Mouse (Mus musculus): ENCODE results near the gene Zfp599. TPM values are rescaled to one million over a fixed set of nuclear protein-coding genes. Genes with fewer than 3 reads are reported as not detected.
A peak's percentile ranks its signal among the peaks of the same experiment; 100 is the strongest.

Gene Zfp599
- total RNA-seq, 1 experiment, result 11.3 TPM

DNA sequence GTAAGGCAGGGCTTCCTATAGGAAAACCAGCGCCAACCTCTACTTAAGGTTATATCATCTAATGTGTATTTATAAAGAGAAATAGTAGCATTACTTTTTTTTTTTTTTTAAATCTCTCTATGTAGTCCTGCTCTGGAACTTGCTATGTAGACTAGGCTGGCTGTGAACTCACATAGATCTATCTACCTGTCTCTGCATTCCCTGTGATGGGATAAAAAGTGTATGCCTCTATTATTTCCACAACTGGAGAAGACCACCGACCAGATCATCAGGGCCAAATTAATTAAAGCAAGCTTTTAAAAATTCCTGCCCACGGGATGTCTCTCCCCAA, 362 bp upstream of the Zfp599 start:
- Histone ChIP-seq H3K9ac (ENCODE audit: insufficient read depth, low read depth, low read length, poor library complexity, severe bottlenecking) (no peak overlapping the region), H3K27ac (ENCODE audit: insufficient read depth, low read depth, low read length, poor library complexity, severe bottlenecking) (no peak overlapping the region)
- in situ Hi-C loops (cut with MboI; ENCODE audit: low sequenced_read_pairs in 2 of 2, unreplicated experiment in 2 of 2), result no loop called here

DNA sequence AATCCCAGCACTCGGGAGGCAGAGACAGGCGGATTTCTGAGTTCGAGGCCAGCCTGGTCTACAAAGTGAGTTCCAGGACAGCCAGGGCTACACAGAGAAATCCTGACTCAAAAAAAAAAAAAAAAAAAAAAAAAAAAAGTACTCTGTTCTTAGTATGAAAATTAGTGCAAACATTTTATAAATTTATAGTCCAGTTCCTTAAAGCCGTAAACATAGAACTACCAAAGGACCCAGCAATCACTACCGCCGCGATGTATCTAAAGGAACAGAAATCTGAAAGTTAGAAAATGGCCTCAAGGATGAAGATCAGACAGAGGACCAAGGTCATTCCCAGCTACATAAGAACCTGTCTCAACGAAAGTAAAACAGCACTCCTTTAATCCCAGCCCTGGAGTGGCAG, 911 bp downstream of the Zfp599 start:
- H3K4me3 ChIP-seq (ENCODE audit: insufficient read depth in 1 of 2, low read depth in 1 of 2, low read length in 2 of 2, poor library complexity in 1 of 2, severe bottlenecking in 1 of 2), result peak overlapping the region; percentile 88 to 99

More for the DNA sequence above, 362 bp upstream of the Zfp599 start:
- no peaks in the 10 kb centered on the region for H3K9me3 ChIP-seq (ENCODE audit: control insufficient read depth, insufficient read depth, low read depth, low read length)
- no peak for TF ChIP-seq CHD2 (IDR thresholded peaks at IDR 0.05; ENCODE audit: low read depth, low read length)
- DNase-seq (ENCODE audit: low read depth, low spot score), result no peak
- H3K4me1 ChIP-seq (ENCODE audit: control insufficient read depth in 2 of 2, insufficient read depth in 2 of 2, low read length in 2 of 2, poor library complexity in 1 of 2), result no peaks in the 10 kb centered on the region; a peak in 1 of 4 replicates
- peak overlapping the region; percentile 19 to 99; a peak in 3 of 4 replicates for H3K4me3 ChIP-seq (ENCODE audit: insufficient read depth in 1 of 2, low read depth in 1 of 2, low read length in 2 of 2, poor library complexity in 1 of 2, severe bottlenecking in 1 of 2)
- H3K36me3 ChIP-seq (ENCODE audit: control insufficient read depth, insufficient read depth, low read length, poor library complexity, severe bottlenecking), result peaks cover 13% of the 10 kb centered on the region

DNA sequence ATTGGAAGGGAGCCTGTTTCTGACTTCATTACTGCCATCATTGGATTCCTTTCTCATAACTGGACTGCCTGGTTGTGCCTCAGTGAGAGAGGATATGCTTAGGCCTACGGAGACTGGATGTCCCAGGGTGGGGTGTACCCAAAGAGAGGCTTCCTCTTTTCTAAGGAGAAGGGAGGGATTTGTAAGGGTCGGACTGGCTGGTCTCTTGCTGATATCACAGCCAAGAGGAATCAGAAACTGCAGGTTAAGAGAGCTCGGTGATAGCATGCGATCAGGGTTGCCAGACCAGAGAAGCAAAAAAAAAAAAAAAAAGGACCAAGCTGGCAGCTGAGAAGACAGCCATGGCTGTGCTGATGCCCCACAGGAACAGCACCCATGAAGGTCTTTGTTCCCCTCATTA, 3.1 kb downstream of the Zfp599 start:
- H3K4me1 ChIP-seq (ENCODE audit: control insufficient read depth in 2 of 2, insufficient read depth in 2 of 2, low read length in 2 of 2, poor library complexity in 1 of 2), result no peaks in the 10 kb centered on the region

More for the DNA sequence above, 911 bp downstream of the Zfp599 start:
- H3K9ac ChIP-seq (ENCODE audit: insufficient read depth, low read depth, low read length, poor library complexity, severe bottlenecking), result peak overlapping the region; percentile 90
- in situ Hi-C loops (cut with MboI; ENCODE audit: low sequenced_read_pairs in 2 of 2, unreplicated experiment in 2 of 2), result no loop called here
- DNase-seq (ENCODE audit: low read depth, low spot score), result peak; percentile 9
- TF ChIP-seq ZNF384 (IDR thresholded peaks at IDR 0.05; ENCODE audit: low read depth, low read length) (peak; percentile 71), HCFC1 (IDR thresholded peaks at IDR 0.05; ENCODE audit: borderline replicate concordance, insufficient read depth, low read length) (no peak)
- no peaks in the 10 kb centered on the region; a peak in 1 of 4 replicates for H3K4me1 ChIP-seq (ENCODE audit: control insufficient read depth in 2 of 2, insufficient read depth in 2 of 2, low read length in 2 of 2, poor library complexity in 1 of 2)
- peaks cover 17% of the 10 kb centered on the region for H3K36me3 ChIP-seq (ENCODE audit: control insufficient read depth, insufficient read depth, low read length, poor library complexity, severe bottlenecking)
- H3K9me3 ChIP-seq (ENCODE audit: control insufficient read depth, insufficient read depth, low read depth, low read length), result no peaks in the 10 kb centered on the region
- H3K27ac ChIP-seq (ENCODE audit: insufficient read depth, low read depth, low read length, poor library complexity, severe bottlenecking), result no peak overlapping the region

DNA sequence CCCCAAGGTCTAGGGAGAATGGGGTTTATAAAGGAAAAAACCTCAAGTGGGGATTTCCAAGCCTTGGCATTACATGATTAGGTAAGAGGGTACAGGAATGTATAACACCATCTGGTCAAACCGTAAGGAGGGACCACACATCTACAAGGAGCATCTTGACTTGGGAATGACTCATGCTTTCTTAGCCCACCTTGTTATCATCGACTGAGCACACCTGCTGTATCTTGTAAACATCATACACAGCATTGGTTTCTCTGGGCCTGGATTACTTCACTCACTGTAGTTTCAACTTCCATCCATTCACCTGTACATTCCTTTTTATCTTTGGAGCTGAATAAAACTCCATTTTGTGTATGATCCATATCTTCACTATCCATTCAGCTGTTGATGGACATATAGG, 15.5 kb downstream of the Zfp599 start:
- no peak for DNase-seq (ENCODE audit: low read depth, low spot score)
- H3K36me3 ChIP-seq (ENCODE audit: control insufficient read depth, insufficient read depth, low read length, poor library complexity, severe bottlenecking), result peaks cover 10% of the 10 kb centered on the region
- H3K9ac ChIP-seq (ENCODE audit: insufficient read depth, low read depth, low read length, poor library complexity, severe bottlenecking), result no peak overlapping the region
- no peak overlapping the region for H3K4me3 ChIP-seq (ENCODE audit: insufficient read depth in 1 of 2, low read depth in 1 of 2, low read length in 2 of 2, poor library complexity in 1 of 2, severe bottlenecking in 1 of 2)
- no peaks in the 10 kb centered on the region for H3K9me3 ChIP-seq (ENCODE audit: control insufficient read depth, insufficient read depth, low read depth, low read length)
- no peak for TF ChIP-seq MAFK (IDR thresholded peaks at IDR 0.05; ENCODE audit: insufficient read depth, low read depth, low read length)
- TF ChIP-seq HCFC1 (IDR thresholded peaks at IDR 0.05; ENCODE audit: borderline replicate concordance, insufficient read depth, low read length), result no peak
- no peak for TF ChIP-seq CHD2 (IDR thresholded peaks at IDR 0.05; ENCODE audit: low read depth, low read length)
- H3K27ac ChIP-seq (ENCODE audit: insufficient read depth, low read depth, low read length, poor library complexity, severe bottlenecking), result no peak overlapping the region
- H3K4me1 ChIP-seq (ENCODE audit: control insufficient read depth in 2 of 2, insufficient read depth in 2 of 2, low read length in 2 of 2, poor library complexity in 1 of 2), result peaks cover 0 to 2% of the 10 kb centered on the region in 2 experiments; a peak in 1 of 4 replicates
- in situ Hi-C loops (cut with MboI; ENCODE audit: low sequenced_read_pairs in 2 of 2, unreplicated experiment in 2 of 2), result no loop called here

More for the DNA sequence above, 3.1 kb downstream of the Zfp599 start:
- Histone ChIP-seq H3K9ac (ENCODE audit: insufficient read depth, low read depth, low read length, poor library complexity, severe bottlenecking) (no peak overlapping the region), H3K9me3 (ENCODE audit: control insufficient read depth, insufficient read depth, low read depth, low read length) (no peaks in the 10 kb centered on the region), H3K36me3 (ENCODE audit: control insufficient read depth, insufficient read depth, low read length, poor library complexity, severe bottlenecking) (peaks cover 30% of the 10 kb centered on the region), H3K27ac (ENCODE audit: insufficient read depth, low read depth, low read length, poor library complexity, severe bottlenecking) (no peak overlapping the region), H3K4me3 (ENCODE audit: insufficient read depth in 1 of 2, low read depth in 1 of 2, low read length in 2 of 2, poor library complexity in 1 of 2, severe bottlenecking in 1 of 2) (no peak overlapping the region)
- in situ Hi-C loops (cut with MboI; ENCODE audit: low sequenced_read_pairs in 2 of 2, unreplicated experiment in 2 of 2), result no loop called here
- no peak for DNase-seq (ENCODE audit: low read depth, low spot score)
- no peak for TF ChIP-seq MAFK (IDR thresholded peaks at IDR 0.05; ENCODE audit: insufficient read depth, low read depth, low read length)
- no peak for TF ChIP-seq ZC3H11A (IDR thresholded peaks at IDR 0.05; ENCODE audit: borderline replicate concordance, low read depth, low read length)

DNA sequence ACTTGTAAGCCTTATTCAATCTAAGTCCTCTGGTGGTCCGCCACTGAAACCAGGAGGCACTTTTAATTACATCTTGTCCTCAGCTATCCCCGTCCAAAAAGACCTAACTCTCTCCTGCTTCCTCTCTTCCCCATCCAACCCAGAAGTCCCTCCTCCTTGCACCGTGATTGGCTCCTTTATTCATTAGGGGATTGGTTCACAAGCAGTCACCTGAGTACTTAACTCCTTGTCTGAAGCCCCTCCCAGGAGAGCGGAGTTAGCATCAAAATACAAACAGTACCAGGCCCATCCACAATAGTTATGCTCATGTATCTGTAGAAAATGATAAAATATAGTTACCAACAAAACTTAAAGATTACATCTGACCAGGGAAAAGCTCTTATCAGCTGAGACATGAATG, 19.7 kb downstream of the Zfp599 start:
- H3K9ac ChIP-seq (ENCODE audit: insufficient read depth, low read depth, low read length, poor library complexity, severe bottlenecking), result no peak overlapping the region; the same call in 1 of the 2 replicates
- H3K27ac ChIP-seq (ENCODE audit: insufficient read depth, low read depth, low read length, poor library complexity, severe bottlenecking), result no peak overlapping the region
- H3K9me3 ChIP-seq (ENCODE audit: control insufficient read depth, insufficient read depth, low read depth, low read length), result no peaks in the 10 kb centered on the region
- in situ Hi-C loops (cut with MboI; ENCODE audit: low sequenced_read_pairs in 2 of 2, unreplicated experiment in 2 of 2), result no loop called here
- H3K4me3 ChIP-seq (ENCODE audit: insufficient read depth in 1 of 2, low read depth in 1 of 2, low read length in 2 of 2, poor library complexity in 1 of 2, severe bottlenecking in 1 of 2), result peak overlapping the region; percentile 14 to 60; a peak in 3 of 4 replicates
- H3K36me3 ChIP-seq (ENCODE audit: control insufficient read depth, insufficient read depth, low read length, poor library complexity, severe bottlenecking), result peaks cover 10% of the 10 kb centered on the region
- DNase-seq (ENCODE audit: low read depth, low spot score), result peak; percentile 59
- peaks cover 0 to 2% of the 10 kb centered on the region in 2 experiments; a peak in 1 of 4 replicates for H3K4me1 ChIP-seq (ENCODE audit: control insufficient read depth in 2 of 2, insufficient read depth in 2 of 2, low read length in 2 of 2, poor library complexity in 1 of 2)
- no peak for TF ChIP-seq CHD2 (IDR thresholded peaks at IDR 0.05; ENCODE audit: low read depth, low read length)

All from ES-E14 (cell line).